Comparison of ENCODE assay signal across 8 mouse cellular contexts in the genomic region with DNA sequence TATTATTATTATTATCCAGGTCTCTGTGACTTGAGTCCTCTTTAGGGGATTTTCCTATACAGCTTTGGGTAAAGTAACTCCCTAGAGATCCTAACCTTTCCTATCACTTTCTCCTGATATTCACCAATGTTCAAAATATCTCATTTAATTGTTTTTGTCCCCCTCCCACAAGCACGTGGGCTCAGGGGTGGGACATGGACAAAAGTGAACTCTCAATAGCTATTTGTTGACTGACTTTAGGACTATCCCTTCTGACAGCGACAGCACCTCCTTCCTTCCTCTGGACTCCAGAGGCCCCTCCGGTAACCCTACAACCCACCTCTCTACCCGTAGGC. TPM values are rescaled to one million over a fixed set of nuclear protein-coding genes. Genes with fewer than 3 reads are reported as not detected.
DNase-seq lines count a peak whose midpoint lies in the region; ATAC-seq and TF ChIP-seq lines count a peak whose summit lies in the region.

No protein-coding gene starts in this region.

- 12% methylated on average over 4 of the region's 4 CpGs for WGBS in heart, embryonic 10.5 days
- WGBS in forebrain, embryonic 14.5 days: 25% methylated on average over 4 of the region's 4 CpGs
- 11% methylated on average over 4 of the region's 4 CpGs for WGBS in liver, embryonic 15.5 days (ENCODE audit: insufficient replicate concordance)

- H3K9ac ChIP-seq in forebrain, embryonic 14.5 days (ENCODE audit: low read length): peak overlapping the region; percentile 55
- peak overlapping the region; percentile 63 for H3K9ac ChIP-seq in liver, embryonic 15.5 days

- no peak for DNase-seq in heart, embryonic 10.5 days (ENCODE audit: low spot score)
- DNase-seq in heart, postnatal 10 days: no peak
- no peak for DNase-seq in forebrain, embryonic 14.5 days (ENCODE audit: low spot score)
- DNase-seq in cerebellum, postnatal 14 days: no peak
- DNase-seq in adrenal gland, postnatal 14 days: no peak

- H3K9me3 ChIP-seq in heart, embryonic 10.5 days: no peaks in the 10 kb centered on the region
- no peaks in the 10 kb centered on the region for H3K9me3 ChIP-seq in forebrain, embryonic 14.5 days (replicated peaks; ENCODE audit: control insufficient read depth, low read length)
- H3K9me3 ChIP-seq in liver, embryonic 15.5 days (replicated peaks): no peaks in the 10 kb centered on the region

- peaks cover 17% of the 10 kb centered on the region for H3K79me2 ChIP-seq in C2C12 (ENCODE audit: control insufficient read depth, insufficient read depth)

- H3K36me3 ChIP-seq in heart, embryonic 10.5 days: peaks cover 6% of the 10 kb centered on the region; the same call in 1 of the 2 replicates
- H3K36me3 ChIP-seq in C2C12 (ENCODE audit: control insufficient read depth, insufficient read depth): peaks cover 5% of the 10 kb centered on the region
- peaks cover 10% of the 10 kb centered on the region; the same call in 1 of the 2 replicates for H3K36me3 ChIP-seq in forebrain, embryonic 14.5 days (ENCODE audit: control insufficient read depth, insufficient read depth, low read length)
- 0 out of 2 replicates have a peak, but pooled peaks cover 8% of the 10 kb centered on the region for H3K36me3 ChIP-seq in liver, embryonic 15.5 days (replicated peaks)

- H3K27ac ChIP-seq in heart, embryonic 10.5 days: peak overlapping the region; percentile 83
- H3K27ac ChIP-seq in forebrain, embryonic 14.5 days (ENCODE audit: low read depth, low read length): no peak overlapping the region
- H3K27ac ChIP-seq in liver, embryonic 15.5 days (replicated peaks): peak overlapping the region; percentile 88

- no peak for ATAC-seq in forebrain, embryonic 14.5 days
- no peak for ATAC-seq in liver, embryonic 15.5 days (ENCODE audit: insufficient read depth)
- no peak for ATAC-seq in frontal cortex, adult (ENCODE audit: low TSS enrichment)

- H3ac ChIP-seq in C2C12 (ENCODE audit: control insufficient read depth, insufficient read length, low read depth): peak overlapping the region; percentile 90

- no peak for TF ChIP-seq CTCF in C2C12 (IDR thresholded peaks at IDR 0.05; ENCODE audit: control insufficient read depth, insufficient read depth, insufficient read length)

- H3K27me3 ChIP-seq in heart, embryonic 10.5 days (ENCODE audit: insufficient read depth, poor library complexity, severe bottlenecking): no peaks in the 10 kb centered on the region
- H3K27me3 ChIP-seq in C2C12 (ENCODE audit: control insufficient read depth, insufficient read depth, insufficient read length): no peaks in the 10 kb centered on the region
- no peaks in the 10 kb centered on the region for H3K27me3 ChIP-seq in forebrain, embryonic 14.5 days (replicated peaks; ENCODE audit: control insufficient read depth, insufficient read depth, low read length)
- no peaks in the 10 kb centered on the region for H3K27me3 ChIP-seq in liver, embryonic 15.5 days

- peak overlapping the region; percentile 69 for H3K4me3 ChIP-seq in heart, embryonic 10.5 days
- peak overlapping the region; percentile 50 for H3K4me3 ChIP-seq in C2C12 (ENCODE audit: insufficient read depth, poor library complexity, severe bottlenecking)
- peak overlapping the region; percentile 53 for H3K4me3 ChIP-seq in forebrain, embryonic 14.5 days (ENCODE audit: low read depth, low read length)
- H3K4me3 ChIP-seq in liver, embryonic 15.5 days (replicated peaks): peak overlapping the region; percentile 68

- peaks cover 4% of the 10 kb centered on the region for H3K79me3 ChIP-seq in C2C12 (ENCODE audit: low read depth)

- no peaks in the 10 kb centered on the region for H3K4me1 ChIP-seq in heart, embryonic 10.5 days
- H3K4me1 ChIP-seq in forebrain, embryonic 14.5 days (ENCODE audit: control insufficient read depth, insufficient read depth, low read length): no peaks in the 10 kb centered on the region
- H3K4me1 ChIP-seq in liver, embryonic 15.5 days (replicated peaks): peaks cover 19% of the 10 kb centered on the region

- intact Hi-C loops in heart, postnatal 10 days (cut with DNase I): no loop called here

- peak overlapping the region; percentile 52 for H3K4me2 ChIP-seq in forebrain, embryonic 14.5 days (ENCODE audit: low read length)
- H3K4me2 ChIP-seq in liver, embryonic 15.5 days: peak overlapping the region; percentile 72

TF ChIP-seq in C2C12, 6 proteins besides CTCF, POLR2A, EP300 and RAD21:
- no peak for TF ChIP-seq MYOD1 (IDR thresholded peaks at IDR 0.05; ENCODE audit: control insufficient read depth, insufficient read length, low read depth)
- TF ChIP-seq MAX (IDR thresholded peaks at IDR 0.05): no peak
- no peak for TF ChIP-seq MYOG (IDR thresholded peaks at IDR 0.05; ENCODE audit: control insufficient read depth, extremely low read depth, insufficient read length)
- no peak for TF ChIP-seq CEBPB (IDR thresholded peaks at IDR 0.05; ENCODE audit: low read depth)
- no peak for TF ChIP-seq USF1 (IDR thresholded peaks at IDR 0.05; ENCODE audit: low read depth)
- TF ChIP-seq FOSL1 (IDR thresholded peaks at IDR 0.05; ENCODE audit: insufficient read depth, low read length, poor library complexity, severe bottlenecking): no peak

RNA-seq across cellular contexts. Expression of gene Tbc1d25, which starts 0.8 kb away (rescaled TPM):
- 10.3 and 11.9 TPM in 2 replicates for polyA plus RNA-seq in heart, embryonic 10.5 days (2016; fragmentation: Nextera tagmentation; extraction: Ambion mirVana)
- total RNA-seq in heart, postnatal 10 days (2021): 1 to 10 TPM; 6.0 to 6.5 TPM
- 9.9 TPM for polyA plus RNA-seq in C2C12 (2012; fragmentation: generic; extraction: Trizol)
- 19.7 and 26.5 TPM in 2 replicates for polyA plus RNA-seq in forebrain, embryonic 14.5 days (2014; fragmentation: Nextera tagmentation; extraction: Ambion mirVana)
- 4.9 and 5.5 TPM in 2 replicates for polyA plus RNA-seq in liver, embryonic 15.5 days (2015; fragmentation: Nextera tagmentation; extraction: Ambion mirVana)
- 8.0 and 11.0 TPM in 2 replicates for total RNA-seq in adrenal gland, postnatal 14 days (2021)

RNA-seq across cellular contexts. Expression of gene Ebp, which starts 18.2 kb away (rescaled TPM):
- 29.6 and 30.1 TPM in 2 replicates for polyA plus RNA-seq in heart, embryonic 10.5 days (2016; fragmentation: Nextera tagmentation; extraction: Ambion mirVana)
- 10 to 100 TPM; 22.8 to 26.1 TPM for total RNA-seq in heart, postnatal 10 days (2021)
- polyA plus RNA-seq in C2C12 (2012; fragmentation: generic; extraction: Trizol): 73.1 TPM
- 25.3 and 28.5 TPM in 2 replicates for polyA plus RNA-seq in forebrain, embryonic 14.5 days (2014; fragmentation: Nextera tagmentation; extraction: Ambion mirVana)
- polyA plus RNA-seq in liver, embryonic 15.5 days (2015; fragmentation: Nextera tagmentation; extraction: Ambion mirVana): 81.1 and 91.0 TPM in 2 replicates
- 46.2 and 62.0 TPM in 2 replicates for total RNA-seq in adrenal gland, postnatal 14 days (2021)

RNA-seq across cellular contexts. Expression of gene Rbm3, which starts 29.5 kb away (rescaled TPM):
- polyA plus RNA-seq in heart, embryonic 10.5 days (2016; fragmentation: Nextera tagmentation; extraction: Ambion mirVana): 342 and 398 TPM in 2 replicates
- total RNA-seq in heart, postnatal 10 days (2021): 100 to 1,000 TPM; 341 to 398 TPM
- polyA plus RNA-seq in C2C12 (2012; fragmentation: generic; extraction: Trizol): 537 TPM
- 388 and 477 TPM in 2 replicates for polyA plus RNA-seq in forebrain, embryonic 14.5 days (2014; fragmentation: Nextera tagmentation; extraction: Ambion mirVana)
- 228 and 253 TPM in 2 replicates for polyA plus RNA-seq in liver, embryonic 15.5 days (2015; fragmentation: Nextera tagmentation; extraction: Ambion mirVana)
- 192 and 276 TPM in 2 replicates for total RNA-seq in adrenal gland, postnatal 14 days (2021)

RNA-seq across cellular contexts. Expression of gene Porcn, which starts 31.2 kb away (rescaled TPM):
- polyA plus RNA-seq in heart, embryonic 10.5 days (2016; fragmentation: Nextera tagmentation; extraction: Ambion mirVana): 4.6 and 5.5 TPM in 2 replicates
- 1 to 10 TPM; 2.4 to 3.1 TPM for total RNA-seq in heart, postnatal 10 days (2021)
- 7.6 TPM for polyA plus RNA-seq in C2C12 (2012; fragmentation: generic; extraction: Trizol)
- polyA plus RNA-seq in forebrain, embryonic 14.5 days (2014; fragmentation: Nextera tagmentation; extraction: Ambion mirVana): 35.4 and 42.0 TPM in 2 replicates
- polyA plus RNA-seq in liver, embryonic 15.5 days (2015; fragmentation: Nextera tagmentation; extraction: Ambion mirVana): 0.83 and 1.1 TPM in 2 replicates
- total RNA-seq in adrenal gland, postnatal 14 days (2021): 6.4 and 7.3 TPM in 2 replicates

RNA-seq across cellular contexts. Expression of gene Wdr13, which starts 42.4 kb away (rescaled TPM):
- 21.8 and 25.0 TPM in 2 replicates for polyA plus RNA-seq in heart, embryonic 10.5 days (2016; fragmentation: Nextera tagmentation; extraction: Ambion mirVana)
- total RNA-seq in heart, postnatal 10 days (2021): 10 to 100 TPM; 79.1 to 79.3 TPM
- 11.1 TPM for polyA plus RNA-seq in C2C12 (2012; fragmentation: generic; extraction: Trizol)
- polyA plus RNA-seq in forebrain, embryonic 14.5 days (2014; fragmentation: Nextera tagmentation; extraction: Ambion mirVana): 35.2 and 43.2 TPM in 2 replicates
- 6.0 and 6.2 TPM in 2 replicates for polyA plus RNA-seq in liver, embryonic 15.5 days (2015; fragmentation: Nextera tagmentation; extraction: Ambion mirVana)
- 51.0 and 54.3 TPM in 2 replicates for total RNA-seq in adrenal gland, postnatal 14 days (2021)
